Mouse (Mus musculus): ENCODE measurements around the gene Ehf. TPM values are rescaled to one million over a fixed set of nuclear protein-coding genes. Genes with fewer than 3 reads are reported as not detected.

The Ehf gene
- total RNA-seq, 2 experiments from 2014 or later = 0.23 TPM; not detected in 1

DNA sequence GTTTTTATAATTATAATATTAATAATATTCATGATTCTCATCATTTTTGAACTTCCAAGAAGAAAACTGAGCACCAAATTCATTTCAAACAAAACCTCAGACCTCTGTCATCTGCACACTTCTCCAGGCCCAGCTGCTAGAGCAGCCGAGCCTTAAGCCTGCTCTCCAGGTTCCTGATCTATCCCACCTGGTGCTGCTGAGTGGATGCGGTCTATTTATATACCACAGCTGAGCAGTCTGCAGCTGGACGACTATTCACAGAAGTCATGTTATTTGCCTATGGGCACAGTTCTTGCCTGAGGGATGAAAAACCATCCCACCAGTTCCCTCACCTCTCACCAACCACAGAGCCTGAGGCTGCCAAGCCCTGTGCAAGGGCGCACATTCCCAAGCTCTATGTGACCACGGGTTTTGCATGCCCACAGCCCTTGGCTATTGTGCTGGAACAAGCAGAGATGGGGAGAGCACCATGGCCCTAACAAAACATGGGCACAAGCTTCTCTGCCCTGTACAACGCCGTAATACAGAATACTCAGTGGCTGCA lies 13.6 kb downstream of the Ehf start:
- no peak for TF ChIP-seq CTCF (IDR thresholded peaks at IDR 0.05)
- intact Hi-C loops (cut with DNase I) = no loop called here
- H3K27ac ChIP-seq = no peak overlapping the region
- no peak overlapping the region for H3K4me3 ChIP-seq
- no peak for DNase-seq

DNA sequence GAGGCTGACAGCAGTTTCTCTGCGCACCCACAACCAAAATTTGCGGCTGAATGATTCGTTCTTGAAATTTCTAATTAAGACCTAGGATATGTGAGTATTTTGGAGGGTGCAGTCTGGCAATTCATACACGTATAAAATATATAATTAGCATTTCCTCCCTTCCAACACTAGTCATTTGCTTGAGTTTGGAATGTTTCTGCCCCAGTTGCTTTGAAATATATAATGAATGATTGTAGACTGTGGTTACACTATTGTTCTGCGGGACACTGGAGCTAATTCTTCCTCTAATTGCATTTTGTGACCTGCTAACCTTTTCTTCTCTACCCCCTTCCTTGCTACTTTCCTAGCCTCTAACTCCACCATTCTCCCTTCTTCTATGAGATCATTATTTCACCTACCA lies 15.4 kb downstream of the Ehf start:
- Histone ChIP-seq H3K4me3 (no peak overlapping the region), H3K27ac (no peak overlapping the region)
- intact Hi-C loops (cut with DNase I) = no loop called here
- no peak for TF ChIP-seq CTCF (IDR thresholded peaks at IDR 0.05)
- no peak for DNase-seq

DNA sequence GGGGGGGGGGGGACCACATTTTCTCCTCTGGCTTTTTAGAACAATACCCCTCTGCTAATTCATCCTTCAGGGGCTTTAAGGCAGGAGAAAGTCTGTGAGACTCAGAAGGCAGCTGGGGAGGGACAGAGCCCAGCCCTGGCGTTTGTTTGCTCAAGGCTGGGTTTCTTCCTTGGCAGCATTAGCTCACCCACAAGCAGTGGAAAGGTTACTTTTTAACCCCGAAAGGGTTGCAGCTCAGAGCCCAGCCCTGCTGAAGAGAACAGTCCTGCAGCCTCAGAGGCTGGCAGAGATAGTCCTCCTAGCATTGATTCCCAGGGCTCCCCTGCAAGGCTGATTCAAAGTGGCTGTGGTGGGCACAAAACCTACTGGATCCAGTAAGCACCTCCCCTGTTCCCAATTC lies 17.5 kb downstream of the Ehf start:
- intact Hi-C loops (cut with DNase I) = no loop called here
- DNase-seq = no peak
- TF ChIP-seq CTCF (IDR thresholded peaks at IDR 0.05) = no peak
- no peak overlapping the region for H3K27ac ChIP-seq
- no peak overlapping the region for H3K4me3 ChIP-seq

DNA sequence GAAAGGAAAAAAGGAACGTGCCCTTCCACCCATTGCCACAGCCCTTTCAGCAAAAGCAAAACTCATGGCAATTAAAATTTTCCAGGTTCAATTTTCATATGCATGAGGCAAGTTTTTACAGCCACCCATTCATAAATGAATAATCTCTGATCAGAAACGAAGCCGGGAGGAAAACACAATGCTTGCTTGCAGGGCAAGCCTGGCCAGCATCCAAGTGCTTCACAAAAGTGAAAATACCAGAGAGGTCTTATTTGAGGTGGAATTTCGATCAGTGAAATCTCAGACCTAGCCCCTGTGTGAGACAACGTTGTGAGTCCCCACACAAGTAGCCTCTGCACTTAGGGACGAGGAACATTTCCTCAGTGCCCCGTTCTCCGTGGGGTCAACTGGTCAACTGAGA lies 19.3 kb downstream of the Ehf start:
- DNase-seq = no peak
- TF ChIP-seq CTCF (IDR thresholded peaks at IDR 0.05) = no peak

DNA sequence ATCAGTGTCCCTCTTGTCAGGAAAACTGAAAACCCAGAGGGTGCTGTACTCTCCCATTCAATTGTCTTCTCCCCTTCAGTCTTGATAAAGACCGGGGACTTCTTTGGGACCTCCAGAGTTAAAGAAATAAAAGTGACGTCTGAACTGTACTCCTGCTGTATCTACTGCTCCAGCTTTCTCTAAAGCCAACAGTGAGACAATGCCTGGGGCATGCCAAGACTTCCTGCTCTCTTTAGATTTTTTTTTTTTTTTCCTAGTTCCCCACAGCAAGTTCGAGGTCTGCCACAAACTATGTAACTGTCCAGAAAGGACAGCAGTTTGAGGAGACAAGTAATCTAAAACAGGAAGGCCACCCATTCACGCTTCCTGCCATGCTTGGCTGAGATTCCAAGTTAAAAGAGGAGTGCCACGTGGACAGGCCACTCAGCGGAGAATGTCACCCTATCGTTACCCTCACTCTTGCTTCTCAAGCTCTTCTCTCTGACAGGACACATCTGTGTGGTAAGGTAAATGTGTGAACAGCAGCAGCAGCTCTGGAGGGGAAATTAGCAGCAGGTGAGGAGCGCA lies 20.8 kb downstream of the Ehf start:
- no peak for DNase-seq
- intact Hi-C loops (cut with DNase I) = no loop called here
- no peak for TF ChIP-seq CTCF (IDR thresholded peaks at IDR 0.05)
- no peak overlapping the region for H3K4me3 ChIP-seq
- no peak overlapping the region for H3K27ac ChIP-seq

More for the DNA sequence above, 19.3 kb downstream of the Ehf start:
- Histone ChIP-seq H3K4me3 (peak overlapping the region; percentile 29; the same call in 1 of the 2 replicates), H3K27ac (no peak overlapping the region)
- intact Hi-C loops (cut with DNase I) = no loop called here

DNA sequence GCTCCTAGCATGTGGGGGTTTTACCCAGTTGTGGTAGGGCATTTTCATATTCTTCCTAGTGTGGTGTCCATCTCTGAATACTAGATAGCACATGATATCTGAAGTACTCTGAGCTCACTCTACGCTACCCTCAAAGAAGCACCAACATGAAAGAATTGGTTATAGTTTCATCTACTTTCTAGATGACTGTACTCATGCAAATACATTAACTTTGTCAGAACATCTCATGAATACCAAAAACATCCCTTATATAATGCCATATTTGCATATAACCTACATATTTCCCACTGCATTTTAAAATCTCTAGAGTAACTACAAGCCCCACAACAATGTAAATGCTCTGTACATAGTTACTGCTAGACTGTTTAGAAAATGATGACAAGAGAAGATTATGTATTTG lies 23.2 kb downstream of the Ehf start:
- Histone ChIP-seq H3K27ac (no peak overlapping the region), H3K4me3 (no peak overlapping the region)
- no peak for TF ChIP-seq CTCF (IDR thresholded peaks at IDR 0.05)
- intact Hi-C loops (cut with DNase I) = no loop called here
- DNase-seq = no peak

DNA sequence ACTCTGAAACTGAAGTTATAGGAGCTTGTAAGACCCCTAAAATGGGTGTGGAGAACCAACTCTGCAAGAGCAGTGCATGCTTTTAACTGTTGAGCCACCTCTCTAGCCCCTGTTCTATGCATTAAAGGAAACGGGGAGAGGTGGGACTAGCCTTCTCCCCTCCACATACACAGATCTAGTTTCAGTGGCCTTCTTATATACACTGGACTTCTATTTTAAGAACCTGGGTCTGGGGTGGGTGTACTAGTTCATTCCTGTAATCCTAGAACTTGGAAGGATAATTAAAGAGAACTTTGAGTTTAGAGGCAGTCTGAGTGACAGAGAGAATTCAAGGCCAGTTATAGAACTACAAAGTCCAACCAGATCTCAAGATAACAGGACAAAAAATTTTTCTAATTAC lies 24.6 kb downstream of the Ehf start:
- no peak for DNase-seq
- Histone ChIP-seq H3K27ac (peak overlapping the region; percentile 66; the same call in 1 of the 2 replicates), H3K4me3 (no peak overlapping the region)
- intact Hi-C loops (cut with DNase I) = no loop called here
- TF ChIP-seq CTCF (IDR thresholded peaks at IDR 0.05) = no peak

DNA sequence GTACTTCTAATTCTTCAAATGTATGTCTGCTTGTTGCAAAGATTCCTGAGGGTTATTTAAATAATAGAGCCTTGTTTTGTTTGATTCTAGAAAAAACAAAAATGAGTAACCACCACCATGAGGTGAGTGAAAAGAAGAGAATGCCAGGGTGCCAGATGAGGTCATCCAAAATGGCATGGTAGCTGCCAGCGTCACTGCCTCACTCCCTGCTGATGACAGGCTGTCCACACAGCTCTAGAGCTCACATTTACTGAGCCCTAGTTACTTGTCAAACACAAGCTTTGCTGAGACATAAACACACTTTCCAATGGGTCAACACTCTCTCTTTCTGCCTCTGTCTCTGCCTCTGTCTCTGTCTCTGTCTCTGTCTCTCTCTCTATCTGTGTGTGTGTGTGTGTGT lies 25.3 kb downstream of the Ehf start:
- no peak for TF ChIP-seq CTCF (IDR thresholded peaks at IDR 0.05)
- DNase-seq = no peak
- Histone ChIP-seq H3K4me3 (no peak overlapping the region), H3K27ac (no peak overlapping the region)
- intact Hi-C loops (cut with DNase I) = no loop called here

DNA sequence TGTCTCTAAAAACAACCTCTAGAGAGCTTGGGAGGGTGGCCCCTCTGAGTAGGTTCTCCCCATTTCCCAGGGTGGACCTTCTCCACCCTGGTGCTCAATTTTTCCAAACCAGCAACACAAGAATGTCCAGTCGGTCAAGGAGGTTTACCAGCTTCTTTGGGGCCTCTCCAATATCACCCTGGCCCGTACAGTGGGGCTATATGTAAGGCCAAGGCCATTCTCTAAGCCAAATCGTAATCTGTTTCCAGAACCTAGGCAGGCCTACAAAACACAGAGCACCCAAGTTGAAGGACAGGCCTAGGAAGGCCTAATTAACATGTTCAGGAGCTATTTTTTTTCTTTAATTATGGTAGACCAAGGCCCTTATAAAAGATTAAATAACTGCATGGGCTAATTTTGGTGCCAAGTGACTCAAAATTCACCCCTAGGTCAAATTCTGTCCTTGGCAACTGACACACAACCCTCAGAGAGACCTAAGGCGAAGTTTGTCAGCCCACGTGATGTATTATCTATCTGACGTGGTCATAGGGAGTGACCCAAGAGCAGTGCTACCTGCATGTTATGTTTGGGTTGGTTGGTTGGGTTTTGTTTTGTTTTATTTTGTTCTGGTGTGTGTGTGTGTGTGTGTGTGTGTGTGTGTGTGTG lies 27.6 kb downstream of the Ehf start:
- Histone ChIP-seq H3K4me3 (no peak overlapping the region), H3K27ac (no peak overlapping the region)
- intact Hi-C loops (cut with DNase I) = no loop called here
- no peak for DNase-seq
- no peak for TF ChIP-seq CTCF (IDR thresholded peaks at IDR 0.05)

DNA sequence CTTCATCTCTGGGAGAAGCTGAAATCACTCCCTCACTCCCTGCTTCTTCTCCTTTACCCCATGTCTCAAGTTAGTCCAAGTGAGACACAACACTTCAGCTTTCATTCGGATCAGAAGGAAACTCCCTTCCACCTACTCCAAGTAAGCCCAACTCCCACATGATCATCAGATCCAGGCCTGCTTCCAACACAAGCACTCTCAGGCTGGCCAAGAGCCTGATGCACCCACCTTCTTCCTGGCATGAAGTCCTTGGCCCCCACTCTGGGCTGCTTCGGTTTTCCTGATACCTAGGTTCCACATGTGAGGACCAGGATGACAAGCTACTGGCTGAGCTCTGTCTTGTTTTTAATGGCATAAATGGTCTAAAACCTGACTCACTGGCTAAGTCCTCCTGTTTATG lies 28.3 kb downstream of the Ehf start:
- TF ChIP-seq CTCF (IDR thresholded peaks at IDR 0.05) = no peak
- H3K4me3 ChIP-seq = no peak overlapping the region
- intact Hi-C loops (cut with DNase I) = no loop called here
- H3K27ac ChIP-seq = no peak overlapping the region
- no peak for DNase-seq

DNA sequence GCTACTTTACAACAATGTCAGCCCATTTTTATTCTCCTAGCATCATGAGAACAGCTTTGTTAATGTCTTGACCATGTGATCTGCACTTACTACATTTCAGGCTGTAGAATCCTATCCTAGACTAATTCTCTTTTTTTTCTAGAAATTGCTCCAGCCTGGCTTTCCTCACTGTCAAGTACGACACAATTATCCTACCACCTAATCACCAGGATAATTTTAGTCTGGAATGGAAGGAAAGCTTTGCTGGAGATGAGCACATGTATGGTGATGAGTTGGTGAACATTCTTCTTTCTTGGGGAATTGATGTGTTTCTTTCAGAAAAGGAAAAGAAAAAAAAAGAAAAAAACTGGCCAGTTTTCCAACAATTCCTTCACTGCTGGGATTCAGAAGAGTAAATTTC lies 28.8 kb downstream of the Ehf start:
- Histone ChIP-seq H3K4me3 (no peak overlapping the region), H3K27ac (no peak overlapping the region)
- intact Hi-C loops (cut with DNase I) = no loop called here
- TF ChIP-seq CTCF (IDR thresholded peaks at IDR 0.05) = no peak
- no peak for DNase-seq

DNA sequence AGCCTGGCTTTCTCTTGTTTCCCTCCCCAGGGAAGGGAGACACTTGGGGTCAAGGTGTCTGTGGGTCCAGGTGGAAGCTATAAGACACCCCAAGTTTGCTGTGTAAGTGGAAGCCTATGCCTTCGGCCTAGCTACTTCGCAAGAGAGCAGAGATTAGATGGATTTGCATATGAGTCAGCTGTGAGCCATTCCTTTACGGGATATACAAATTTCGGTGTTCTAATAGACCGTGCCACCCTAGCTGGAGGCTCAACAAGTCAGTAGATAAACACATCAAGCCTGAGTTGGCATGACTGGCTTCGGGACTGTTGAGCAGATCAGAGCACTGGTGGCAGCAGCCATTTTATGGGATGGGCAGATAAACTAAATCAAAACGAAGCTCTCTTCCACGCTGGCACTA lies 31.6 kb downstream of the Ehf start:
- H3K27ac ChIP-seq = no peak overlapping the region
- H3K4me3 ChIP-seq = no peak overlapping the region
- intact Hi-C loops (cut with DNase I) = no loop called here
- TF ChIP-seq CTCF (IDR thresholded peaks at IDR 0.05) = no peak
- DNase-seq = no peak

DNA sequence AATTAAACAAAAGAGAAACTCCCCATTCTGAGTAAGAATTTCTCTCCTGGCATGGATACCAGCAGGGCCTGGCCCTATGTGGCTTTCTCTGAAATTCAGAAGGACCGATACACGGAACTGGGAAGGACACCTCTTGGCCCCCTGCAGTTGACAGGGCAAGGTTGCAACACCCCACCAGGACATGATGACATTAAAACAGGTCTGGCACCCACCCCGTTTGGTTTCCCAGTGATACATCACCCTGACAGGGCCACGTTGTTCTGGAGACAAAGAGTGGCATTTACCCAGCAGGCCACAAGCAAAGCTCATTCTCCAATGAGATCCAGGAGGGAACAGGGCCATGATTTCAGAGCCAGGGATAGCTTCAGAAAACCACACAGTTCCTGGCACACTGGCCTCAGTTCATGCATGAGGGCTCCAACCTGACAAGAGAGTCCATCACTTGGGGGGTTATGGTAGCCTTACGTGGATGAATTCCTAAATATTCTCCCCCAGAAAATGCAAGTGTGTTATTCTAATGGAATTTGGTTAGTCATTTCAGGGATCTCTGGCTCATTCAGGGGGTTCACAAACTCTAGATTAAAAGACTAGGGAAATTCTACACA lies 32.4 kb downstream of the Ehf start:
- no peak overlapping the region for H3K4me3 ChIP-seq
- H3K27ac ChIP-seq = no peak overlapping the region
- no peak for TF ChIP-seq CTCF (IDR thresholded peaks at IDR 0.05)
- intact Hi-C loops (cut with DNase I) = no loop called here
- no peak for DNase-seq

DNA sequence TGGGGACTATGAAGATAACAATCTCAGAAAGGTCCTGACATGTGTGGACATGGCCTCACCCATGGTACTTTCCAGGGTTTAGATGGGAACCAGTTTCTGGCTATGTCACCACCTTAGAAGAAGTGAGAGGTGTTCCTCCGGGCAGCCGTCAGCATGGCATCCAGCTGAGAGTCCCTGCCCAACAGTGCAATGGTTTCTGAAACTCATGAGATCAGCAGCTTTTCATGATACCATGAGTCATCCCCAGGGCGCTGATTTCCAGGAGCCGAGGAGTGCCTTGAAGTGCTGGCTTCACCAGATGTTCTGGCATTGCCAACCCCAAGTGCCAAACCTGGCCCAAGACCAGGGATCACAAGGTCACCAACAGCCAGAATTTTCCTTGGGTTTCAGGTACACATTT lies 64.0 kb downstream of the Ehf start:
- intact Hi-C loops (cut with DNase I) = no loop called here
- H3K4me3 ChIP-seq = no peak overlapping the region
- DNase-seq = no peak
- no peak overlapping the region for H3K27ac ChIP-seq
- no peak for TF ChIP-seq CTCF (IDR thresholded peaks at IDR 0.05)

Data from gastrocnemius, adult 2 months (tissue).